Mouse (Mus musculus): ENCODE results near the gene Adam10.

The Adam10 gene

GRCm38 (mm10) chr9:70673656-70674055 is 5.1 kb upstream of the Adam10 start:
- peak; percentile 54 for DNase-seq (ENCODE audit: low read depth, low spot score)

- DNase-seq (ENCODE audit: low read depth, low spot score): no peak
These were observed 3.7 kb upstream of the Adam10 start for GRCm38 (mm10) chr9:70675117-70675516.

- no peak for DNase-seq (ENCODE audit: low read depth, low spot score)
These were observed 2.8 kb upstream of the Adam10 start for GRCm38 (mm10) chr9:70675961-70676360.

- DNase-seq (ENCODE audit: low read depth, low spot score): peak; percentile 30
These were observed 615 bp downstream of the Adam10 start for GRCm38 (mm10) chr9:70679132-70680091.

- DNase-seq (ENCODE audit: low read depth, low spot score): no peak
These were observed 3.4 kb downstream of the Adam10 start for GRCm38 (mm10) chr9:70682202-70682601.

- DNase-seq (ENCODE audit: low read depth, low spot score): no peak
These were observed 9.6 kb downstream of the Adam10 start for GRCm38 (mm10) chr9:70688301-70688968.

GRCm38 (mm10) chr9:70689926-70690325 is 11.1 kb downstream of the Adam10 start:
- no peak for DNase-seq (ENCODE audit: low read depth, low spot score)

GRCm38 (mm10) chr9:70690579-70690978 is 11.8 kb downstream of the Adam10 start:
- DNase-seq (ENCODE audit: low read depth, low spot score): no peak

- DNase-seq (ENCODE audit: low read depth, low spot score): no peak
These were observed 13.2 kb downstream of the Adam10 start for GRCm38 (mm10) chr9:70691772-70692693.

GRCm38 (mm10) chr9:70695723-70696122 is 16.9 kb downstream of the Adam10 start:
- no peak for DNase-seq (ENCODE audit: low read depth, low spot score)

- DNase-seq (ENCODE audit: low read depth, low spot score): no peak
These were observed 19.3 kb downstream of the Adam10 start for GRCm38 (mm10) chr9:70698090-70698489.

GRCm38 (mm10) chr9:70703597-70704203 is 24.9 kb downstream of the Adam10 start:
- DNase-seq (ENCODE audit: low read depth, low spot score): no peak

- no peak for DNase-seq (ENCODE audit: low read depth, low spot score)
These were observed 27.6 kb downstream of the Adam10 start for GRCm38 (mm10) chr9:70706444-70706843.

GRCm38 (mm10) chr9:70729544-70729943 is 50.7 kb downstream of the Adam10 start:
- no peak for DNase-seq (ENCODE audit: low read depth, low spot score)

- no peak for DNase-seq (ENCODE audit: low read depth, low spot score)
These were observed 52.3 kb downstream of the Adam10 start for GRCm38 (mm10) chr9:70731079-70731478.

- DNase-seq (ENCODE audit: low read depth, low spot score): no peak
These were observed 54.4 kb downstream of the Adam10 start for GRCm38 (mm10) chr9:70733208-70733607.

GRCm38 (mm10) chr9:70739998-70740397 is 61.2 kb downstream of the Adam10 start:
- DNase-seq (ENCODE audit: low read depth, low spot score): no peak

GRCm38 (mm10) chr9:70751504-70752222 is 72.9 kb downstream of the Adam10 start:
- DNase-seq (ENCODE audit: low read depth, low spot score): no peak

GRCm38 (mm10) chr9:70760974-70761373 is 82.2 kb downstream of the Adam10 start:
- no peak for DNase-seq (ENCODE audit: low read depth, low spot score)

GRCm38 (mm10) chr9:70775517-70775916 is 96.7 kb downstream of the Adam10 start:
- DNase-seq (ENCODE audit: low read depth, low spot score): no peak

GRCm38 (mm10) chr9:70782191-70782590 is 103.4 kb downstream of the Adam10 start:
- DNase-seq (ENCODE audit: low read depth, low spot score): no peak
